Mouse (Mus musculus): ENCODE results near the gene Lysmd1. TPM values are rescaled to one million over a fixed set of nuclear protein-coding genes. Genes with fewer than 3 reads are reported as not detected.

Lysmd1 gene
- total RNA-seq, 2 experiments from 2014 or later = 16.5 to 18.4 TPM

GRCm38 (mm10) chr3:95171105-95171504, 37.2 kb downstream of the Lysmd1 start:
- no peak for DNase-seq (ENCODE audit: extremely low spot score in 1 of 2, low spot score in 1 of 2)

DNA sequence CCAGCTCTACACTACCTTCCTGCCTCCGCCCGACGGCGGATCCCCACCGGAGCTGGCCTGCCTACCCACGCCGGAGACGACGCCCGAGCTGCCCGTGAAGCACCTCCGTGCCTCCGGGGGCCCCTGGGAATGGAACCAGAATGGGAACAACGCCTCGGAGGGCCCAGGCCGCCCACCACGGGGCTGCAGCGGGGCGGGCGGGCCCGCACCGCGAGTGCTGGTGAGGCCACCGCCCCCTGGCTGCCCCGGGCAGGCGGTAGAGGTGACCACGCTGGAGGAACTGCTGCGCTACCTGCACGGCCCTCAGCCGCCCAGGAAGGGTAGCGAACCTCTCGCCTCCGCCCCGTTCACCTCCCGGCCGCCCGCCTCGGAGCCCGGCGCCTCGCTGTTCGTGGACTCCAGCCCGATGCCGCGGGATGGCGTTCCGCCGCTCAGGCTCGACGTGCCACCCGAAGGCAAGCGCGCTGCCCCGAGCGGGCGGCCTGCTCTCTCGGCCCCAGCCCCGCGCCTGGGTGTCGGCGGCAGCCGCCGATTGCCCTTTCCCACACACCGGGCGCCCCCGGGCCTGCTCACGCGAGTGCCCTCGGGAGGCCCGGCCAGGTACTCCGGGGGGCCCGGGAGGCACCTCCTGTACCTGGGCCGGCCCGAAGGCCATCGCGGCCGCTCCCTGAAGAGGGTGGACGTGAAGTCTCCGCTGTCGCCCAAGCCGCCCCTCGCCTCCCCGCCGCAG, 38.8 kb downstream of the Lysmd1 start:
- no peak for DNase-seq (ENCODE audit: extremely low spot score in 1 of 2, low spot score in 1 of 2)

DNA sequence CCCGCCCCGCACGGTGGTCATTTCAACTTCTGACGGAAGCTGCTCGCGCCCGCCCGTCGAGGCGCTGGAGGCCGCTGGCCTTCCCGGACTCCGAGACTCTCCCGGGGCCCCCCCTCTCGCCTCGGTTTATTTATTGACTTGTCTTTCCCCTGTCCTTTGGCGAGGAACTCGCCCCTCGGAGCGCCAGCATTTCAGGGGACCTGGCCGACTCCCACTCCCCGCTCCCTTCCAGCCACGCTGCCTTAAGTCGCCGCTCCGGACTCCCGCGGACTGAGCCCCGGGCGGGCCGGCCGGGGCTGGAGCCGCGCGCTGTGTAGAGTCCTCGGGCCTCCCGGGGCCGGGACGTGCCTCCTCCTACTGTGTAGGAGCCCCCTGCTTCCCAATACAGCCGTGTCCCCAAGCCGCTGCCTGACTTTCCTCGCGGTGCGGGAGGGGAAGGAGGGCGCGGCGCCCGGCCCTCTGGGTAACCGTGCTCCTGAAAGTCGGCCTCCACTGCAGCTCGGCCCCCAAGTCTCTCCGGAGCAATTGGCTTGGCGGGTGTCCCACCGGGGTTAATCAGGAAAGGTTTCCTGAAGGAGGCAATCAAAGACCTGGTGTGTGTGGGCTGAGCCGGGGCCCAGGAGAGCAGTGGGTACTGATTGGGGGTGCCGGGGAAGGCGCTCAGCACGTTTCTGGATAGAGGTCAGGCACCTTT, 39.5 kb downstream of the Lysmd1 start:
- DNase-seq (ENCODE audit: extremely low spot score in 1 of 2, low spot score in 1 of 2) = no peak

- peak; percentile 61 to 85 for DNase-seq (ENCODE audit: extremely low spot score in 1 of 2, low spot score in 1 of 2)
Observed at GRCm38 (mm10) chr3:95174011-95174592, 40.2 kb downstream of the Lysmd1 start.

- DNase-seq (ENCODE audit: extremely low spot score in 1 of 2, low spot score in 1 of 2) = no peak
Observed at GRCm38 (mm10) chr3:95176500-95176899, 42.6 kb downstream of the Lysmd1 start.

DNA sequence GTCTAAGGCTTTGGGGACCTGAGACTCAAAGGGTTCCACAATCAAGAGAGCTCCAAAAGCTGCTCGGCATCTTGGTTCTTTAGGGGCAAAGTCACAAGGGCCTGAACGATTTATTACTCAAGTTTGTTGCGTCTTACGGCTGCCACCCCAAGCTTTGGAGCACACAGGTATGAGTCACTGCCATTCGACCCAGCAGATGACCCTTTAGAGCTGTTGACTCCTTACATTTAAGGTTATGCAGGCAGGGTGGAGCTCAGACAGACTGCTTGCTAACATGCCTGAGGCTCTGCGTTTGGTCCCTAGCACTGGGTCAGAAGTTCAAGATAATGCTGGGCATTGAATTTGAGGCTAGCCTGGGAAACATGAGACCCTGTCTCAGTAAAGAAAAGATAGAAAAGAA, 43.7 kb downstream of the Lysmd1 start:
- no peak for DNase-seq (ENCODE audit: extremely low spot score in 1 of 2, low spot score in 1 of 2)

- no peak for DNase-seq (ENCODE audit: extremely low spot score in 1 of 2, low spot score in 1 of 2)
Observed at GRCm38 (mm10) chr3:95178948-95179347, 45.1 kb downstream of the Lysmd1 start.

GRCm38 (mm10) chr3:95179890-95180289, 46.0 kb downstream of the Lysmd1 start:
- DNase-seq (ENCODE audit: extremely low spot score in 1 of 2, low spot score in 1 of 2) = no peak

DNA sequence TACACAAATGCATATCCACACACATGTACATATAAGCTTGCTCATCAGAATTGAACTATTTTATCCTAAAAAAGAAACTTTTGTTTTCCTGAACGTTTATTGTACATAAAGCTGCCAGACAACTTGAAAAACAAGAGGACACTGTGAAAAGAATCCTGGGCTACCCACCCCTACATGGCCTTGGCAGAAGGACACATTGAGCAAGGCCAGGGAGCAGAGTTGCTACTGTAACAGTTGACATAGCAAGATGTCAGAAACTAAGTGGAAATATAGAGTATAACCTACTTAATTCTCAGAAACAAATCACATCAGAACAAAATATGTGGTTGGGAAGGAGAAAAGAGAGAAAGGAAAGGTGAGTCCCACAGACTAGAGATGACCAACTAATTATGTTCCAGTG, 48.0 kb downstream of the Lysmd1 start:
- DNase-seq (ENCODE audit: extremely low spot score in 1 of 2, low spot score in 1 of 2) = no peak

DNA sequence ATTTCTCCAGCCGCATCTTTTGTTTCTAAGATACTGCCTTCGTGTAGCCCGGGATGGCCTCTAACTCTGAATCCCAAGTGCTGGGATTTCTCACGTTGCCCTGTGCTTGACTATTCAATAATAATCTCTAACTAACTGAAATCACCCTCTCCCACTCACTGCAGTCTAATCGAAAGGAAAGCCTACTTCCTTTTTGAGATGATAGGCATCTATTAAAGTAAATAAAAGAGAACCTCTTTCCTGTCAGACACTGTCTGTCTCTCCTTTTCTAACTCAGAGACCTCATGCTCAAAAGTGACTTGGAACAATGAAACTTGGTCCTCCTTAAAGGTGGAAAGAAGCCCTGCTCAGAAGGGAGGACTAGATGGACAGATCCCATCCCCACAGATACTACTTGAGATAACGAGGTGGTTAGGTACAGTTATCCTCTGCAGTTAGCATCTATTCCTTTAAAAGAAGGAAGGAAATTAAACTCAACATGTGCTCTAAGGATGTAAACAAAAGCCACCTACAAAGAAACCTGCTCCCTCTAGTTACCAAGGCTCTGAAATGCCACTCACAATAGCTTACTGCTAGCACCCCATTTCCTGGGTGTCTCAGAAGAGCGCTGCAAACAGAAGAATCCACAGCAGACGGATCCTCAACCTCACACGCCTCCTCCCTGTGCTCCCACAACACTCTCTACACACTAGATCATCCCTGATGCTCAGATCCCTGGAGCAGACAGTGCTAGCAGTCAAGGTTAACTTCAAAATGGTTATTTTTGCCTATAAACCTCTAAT, 51.1 kb downstream of the Lysmd1 start:
- DNase-seq (ENCODE audit: extremely low spot score in 1 of 2, low spot score in 1 of 2) = no peak

GRCm38 (mm10) chr3:95186100-95186499, 52.2 kb downstream of the Lysmd1 start:
- no peak for DNase-seq (ENCODE audit: extremely low spot score in 1 of 2, low spot score in 1 of 2)

GRCm38 (mm10) chr3:95186888-95187287, 53.0 kb downstream of the Lysmd1 start:
- no peak for DNase-seq (ENCODE audit: extremely low spot score in 1 of 2, low spot score in 1 of 2)

Small RNAs within 50 kb of the gene (microRNA-seq; reads per million reads assigned to microRNA genes)
- gene Mir8099-1 = 0 reads per million in 2 experiments

Other genes with a start within 250 kb of the Lysmd1 start
- gene Psmb4, start 247.1 kb upstream of the Lysmd1 start, total RNA-seq (2021) = 100 to 1,000 TPM; 253 to 304 TPM
- 10 to 100 TPM; 10.3 to 10.6 TPM for gene Selenbp1, start 201.0 kb upstream of the Lysmd1 start, total RNA-seq (2021)
- 10 to 100 TPM; 18.8 to 22.3 TPM for gene Rfx5, start 180.0 kb upstream of the Lysmd1 start, total RNA-seq (2021)
- gene Pi4kb, start 159.4 kb upstream of the Lysmd1 start, total RNA-seq (2021) = 10 to 100 TPM; 52.5 to 58.0 TPM
- gene Zfp687, start 118.6 kb upstream of the Lysmd1 start, total RNA-seq (2021) = 10 to 100 TPM; 23.4 to 30.0 TPM
- 100 to 1,000 TPM; 156 to 163 TPM for gene Psmd4, start 91.5 kb upstream of the Lysmd1 start, total RNA-seq (2021)
- gene Pip5k1a, start 27.2 kb upstream of the Lysmd1 start, total RNA-seq (2021) = 10 to 100 TPM; 57.6 to 58.0 TPM
- 10 to 100 TPM; 46.2 to 50.3 TPM for gene Vps72, start 23.1 kb upstream of the Lysmd1 start, total RNA-seq (2021)
- under 1 TPM; 0.76 to 0.94 TPM for gene Tmod4, start 9.6 kb upstream of the Lysmd1 start, total RNA-seq (2021)
- gene Scnm1, start 77 bp upstream of the Lysmd1 start, total RNA-seq (2021) = 10 to 100 TPM; 43.1 to 48.2 TPM
- 1 to 10 TPM; 2.1 to 3.1 TPM for gene Tnfaip8l2, start 8.3 kb downstream of the Lysmd1 start, total RNA-seq (2021)
- 10 to 100 TPM; 35.1 to 41.9 TPM for gene Sema6c, start 26.4 kb downstream of the Lysmd1 start, total RNA-seq (2021)
- gene Gabpb2, start 83.8 kb downstream of the Lysmd1 start, total RNA-seq (2021) = 10 to 100 TPM; 10.9 to 15.1 TPM
- gene Cdc42se1, start 94.6 kb downstream of the Lysmd1 start, total RNA-seq (2021) = 10 to 100 TPM; 73.5 to 83.9 TPM
- 100 to 1,000 TPM; 350 to 366 TPM for gene Mllt11, start 98.1 kb downstream of the Lysmd1 start, total RNA-seq (2021)
- under 1 TPM in 1 of 2 experiments, not detected in 1; 0.12 TPM for gene Gm128, start 107.5 kb downstream of the Lysmd1 start, total RNA-seq (2021)
- gene Bnipl, start 117.1 kb downstream of the Lysmd1 start, total RNA-seq (2021) = under 1 TPM; 0.22 to 0.52 TPM
- gene Mindy1, start 147.3 kb downstream of the Lysmd1 start, total RNA-seq (2021) = 10 to 100 TPM; 21.5 to 24.2 TPM
- 10 to 100 TPM; 20.6 to 22.6 TPM for gene Prune1, start 148.0 kb downstream of the Lysmd1 start, total RNA-seq (2021)
- gene Anxa9, start 173.1 kb downstream of the Lysmd1 start, total RNA-seq (2021) = 1 to 10 TPM in 1 of 2 experiments, under 1 TPM in 1; 0.47 to 1.2 TPM
- 10 to 100 TPM; 71.2 to 73.9 TPM for gene Cers2, start 180.7 kb downstream of the Lysmd1 start, total RNA-seq (2021)
- gene Setdb1, start 223.1 kb downstream of the Lysmd1 start, total RNA-seq (2021) = 10 to 100 TPM; 34.3 to 39.4 TPM

Measured in layer of hippocampus, postnatal 25 days (tissue).